Mouse (Mus musculus) right cerebral cortex, postnatal 10 days (tissue): ENCODE data around the gene Lrrc10b.

Experiments
- DNase-seq, 2 experiments: peaks; one replicate each; pipeline ENCODE4 v3.0.0; 2021; ENCODE audit warnings: low spot score in 2 of 2

The Lrrc10b gene

GRCm38 (mm10) chr19:10456752-10457483 is at the start of gene Lrrc10b:
Lrrc10b (minus strand) TSS chr19:10457473.
- peak; percentile 87 to 88 for DNase-seq

GRCm38 (mm10) chr19:10502571-10502970 is 45.3 kb upstream of the Lrrc10b start:
- DNase-seq: no peak

GRCm38 (mm10) chr19:10500581-10500980 is 43.3 kb upstream of the Lrrc10b start:
- DNase-seq: no peak

GRCm38 (mm10) chr19:10497512-10498160 is 40.4 kb upstream of the Lrrc10b start:
- DNase-seq: no peak

- no peak for DNase-seq
Observed at GRCm38 (mm10) chr19:10496976-10497375, 39.7 kb upstream of the Lrrc10b start.

GRCm38 (mm10) chr19:10495670-10496069 is 38.4 kb upstream of the Lrrc10b start:
- DNase-seq: no peak

- peak; percentile 77 to 79 for DNase-seq
Observed at GRCm38 (mm10) chr19:10486264-10486738, 29.0 kb upstream of the Lrrc10b start.

GRCm38 (mm10) chr19:10482703-10483102 is 25.4 kb upstream of the Lrrc10b start, which contains the start of gene Ppp1r32:
Ppp1r32 (minus strand) TSS chr19:10482928.
- no peak for DNase-seq

GRCm38 (mm10) chr19:10479541-10479940 is 22.3 kb upstream of the Lrrc10b start:
- no peak for DNase-seq

GRCm38 (mm10) chr19:10473779-10474178 is 16.5 kb upstream of the Lrrc10b start:
- no peak for DNase-seq

- no peak for DNase-seq
Observed at GRCm38 (mm10) chr19:10472958-10473357, 15.7 kb upstream of the Lrrc10b start.

GRCm38 (mm10) chr19:10469171-10469658 is 11.9 kb upstream of the Lrrc10b start:
- DNase-seq: no peak

- no peak for DNase-seq
Observed at GRCm38 (mm10) chr19:10464427-10464826, 7.2 kb upstream of the Lrrc10b start.

- peak in 1 of 2 experiments; percentile 40 for DNase-seq
Observed at GRCm38 (mm10) chr19:10461584-10461983, 4.3 kb upstream of the Lrrc10b start.

GRCm38 (mm10) chr19:10459907-10460306 is 2.6 kb upstream of the Lrrc10b start:
- DNase-seq: peak in 1 of 2 experiments; percentile 42

GRCm38 (mm10) chr19:10458096-10458495 is 823 bp upstream of the Lrrc10b start:
- no peak for DNase-seq

GRCm38 (mm10) chr19:10457484-10457800 is 169 bp upstream of the Lrrc10b start:
- DNase-seq: peak; percentile 86

GRCm38 (mm10) chr19:10455437-10455806 is 1.9 kb downstream of the Lrrc10b start:
- no peak for DNase-seq

- DNase-seq: no peak
Observed at GRCm38 (mm10) chr19:10454718-10455436, 2.4 kb downstream of the Lrrc10b start.

GRCm38 (mm10) chr19:10449708-10450107 is 7.6 kb downstream of the Lrrc10b start:
- DNase-seq: peak; percentile 87 to 88

- DNase-seq: no peak
Observed at GRCm38 (mm10) chr19:10449190-10449589, 8.1 kb downstream of the Lrrc10b start.

GRCm38 (mm10) chr19:10448275-10448674 is 9.0 kb downstream of the Lrrc10b start:
- DNase-seq: no peak
